Mouse (Mus musculus) ovary, postnatal 10 days (tissue): ENCODE measurements around the gene Atg16l2.

Source experiments
- DNase-seq: peaks from one replicate; pipeline ENCODE4 v3.0.0; 2022; ENCODE audit warnings: low spot score

Atg16l2 gene

GRCm38 (mm10) chr7:101223501-101223900 is 78.5 kb downstream of the Atg16l2 start:
- DNase-seq: no peak

DNA sequence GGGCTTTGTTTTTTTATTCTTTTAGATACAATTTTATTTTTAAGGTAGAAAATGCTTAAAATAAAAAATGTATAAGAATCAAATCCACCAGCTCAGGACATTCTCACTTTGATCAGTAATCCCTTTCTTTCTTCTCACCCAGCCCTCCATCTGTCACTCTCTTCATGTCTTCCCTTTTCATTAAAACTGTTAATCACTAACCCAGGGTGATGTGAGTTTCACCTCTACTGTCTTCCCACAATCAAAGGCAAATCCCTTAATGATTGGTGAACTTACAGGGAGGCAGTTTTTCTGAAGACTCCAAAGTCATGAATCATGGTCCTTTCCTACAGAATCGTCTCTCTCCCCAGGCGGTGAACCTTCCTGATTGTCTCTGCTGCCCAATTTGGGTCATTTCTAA is 85.3 kb downstream of the Atg16l2 start:
- no peak for DNase-seq

- no peak for DNase-seq
Observed at GRCm38 (mm10) chr7:101213515-101214263, 88.4 kb downstream of the Atg16l2 start.
